Mouse (Mus musculus): ENCODE data around the gene Spaca4.
A peak's percentile ranks its signal among the peaks of the same experiment; 100 is the strongest.

Spaca4 gene

GRCm38 (mm10) chr7:45725713-45726112 lies at the start of gene Spaca4:
TSS of gene Spaca4 (minus strand) at chr7:45725813.
- no peak for DNase-seq (ENCODE audit: low spot score)

GRCm38 (mm10) chr7:45775237-45775636 lies 49.6 kb upstream of the Spaca4 start:
- DNase-seq (ENCODE audit: low spot score): no peak

DNA sequence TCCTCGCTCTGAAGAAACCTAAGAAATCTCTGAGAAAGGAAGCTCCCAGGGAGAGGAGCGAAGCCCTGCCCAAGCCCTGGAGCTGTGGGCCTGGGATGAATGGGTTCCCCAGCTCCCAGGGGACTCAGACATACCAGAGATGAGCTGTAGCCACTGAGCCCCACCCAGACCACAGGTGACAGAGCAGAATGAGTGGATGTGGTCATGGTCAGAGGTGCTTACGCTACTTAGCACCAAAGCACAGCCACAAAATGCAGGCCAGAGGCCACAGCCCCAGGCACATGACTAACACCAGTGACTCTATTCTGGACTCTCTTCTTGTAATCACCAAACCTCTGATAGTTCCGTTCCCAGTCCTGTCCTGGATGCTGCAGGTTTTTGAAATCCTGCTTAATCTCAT lies 45.5 kb upstream of the Spaca4 start:
- DNase-seq (ENCODE audit: low spot score): no peak

- no peak for DNase-seq (ENCODE audit: low spot score)
Observed at GRCm38 (mm10) chr7:45770427-45771082, 44.9 kb upstream of the Spaca4 start.

- no peak for DNase-seq (ENCODE audit: low spot score)
Observed at GRCm38 (mm10) chr7:45767500-45767899, 41.9 kb upstream of the Spaca4 start.

- DNase-seq (ENCODE audit: low spot score): no peak
Observed at GRCm38 (mm10) chr7:45766764-45767163, 41.2 kb upstream of the Spaca4 start.

- no peak for DNase-seq (ENCODE audit: low spot score)
Observed at GRCm38 (mm10) chr7:45765995-45766394, 40.4 kb upstream of the Spaca4 start.

DNA sequence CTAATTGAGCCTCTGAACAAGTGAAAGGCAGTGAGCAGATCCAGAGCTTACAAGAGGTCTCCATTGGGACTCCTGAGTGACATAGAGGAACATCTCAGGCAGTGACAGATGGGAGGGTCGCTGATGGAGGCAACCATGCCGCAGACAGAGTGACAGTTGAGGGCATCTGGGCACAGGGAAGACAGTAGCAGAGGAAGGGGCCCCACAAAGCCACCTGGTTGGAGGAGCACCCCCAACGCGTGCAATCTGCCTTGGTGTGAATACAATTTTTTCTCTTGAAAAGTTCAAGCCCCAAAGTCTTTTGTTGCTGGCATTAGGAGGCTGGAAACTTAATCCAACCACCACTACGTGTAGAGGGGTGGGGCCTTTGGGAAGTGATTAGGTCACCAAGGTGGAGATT lies 34.5 kb upstream of the Spaca4 start:
- no peak for DNase-seq (ENCODE audit: low spot score)

DNA sequence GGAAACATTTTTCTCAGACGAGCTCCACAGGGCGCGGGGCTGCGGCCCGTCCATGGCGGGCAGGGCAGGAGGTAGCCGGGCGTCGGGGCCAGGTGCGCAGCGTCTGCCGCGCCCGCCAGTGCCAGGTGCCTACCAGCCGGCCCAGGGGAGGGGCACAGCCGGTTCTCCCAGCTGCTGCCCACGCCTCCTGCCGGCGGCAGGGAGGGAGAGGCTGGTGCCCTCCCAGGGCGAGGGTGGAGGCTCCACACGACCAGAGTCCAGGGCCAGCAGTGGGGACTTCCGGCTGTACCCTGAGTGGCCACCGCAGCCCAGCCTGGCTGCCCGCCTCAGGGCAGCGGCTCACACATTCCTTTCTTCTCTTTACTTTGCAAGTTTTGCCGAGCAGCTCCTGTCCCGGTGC lies 33.8 kb upstream of the Spaca4 start:
- peak; percentile 36 for DNase-seq (ENCODE audit: low spot score)

DNA sequence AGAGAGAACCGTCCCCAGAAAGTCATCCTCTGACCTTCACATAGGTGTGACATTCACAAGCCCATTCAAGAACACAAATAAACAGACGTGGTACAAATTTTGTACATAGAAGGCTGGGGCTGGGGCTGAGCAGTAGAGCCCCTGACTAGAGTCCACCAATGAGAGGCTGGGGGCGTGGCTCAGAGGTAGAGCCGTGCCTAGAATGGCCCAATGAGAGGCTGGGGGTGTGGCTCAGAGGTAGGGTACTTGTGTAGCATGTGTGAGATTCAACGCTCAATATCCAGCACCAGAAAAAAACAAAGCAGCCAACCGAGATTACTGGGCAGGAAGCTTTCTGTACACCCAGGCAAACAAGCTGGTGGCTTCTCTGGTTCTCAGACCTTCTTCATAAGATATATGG lies 30.1 kb upstream of the Spaca4 start:
- no peak for DNase-seq (ENCODE audit: low spot score)

GRCm38 (mm10) chr7:45750162-45750561 lies 24.5 kb upstream of the Spaca4 start:
- DNase-seq (ENCODE audit: low spot score): no peak

DNA sequence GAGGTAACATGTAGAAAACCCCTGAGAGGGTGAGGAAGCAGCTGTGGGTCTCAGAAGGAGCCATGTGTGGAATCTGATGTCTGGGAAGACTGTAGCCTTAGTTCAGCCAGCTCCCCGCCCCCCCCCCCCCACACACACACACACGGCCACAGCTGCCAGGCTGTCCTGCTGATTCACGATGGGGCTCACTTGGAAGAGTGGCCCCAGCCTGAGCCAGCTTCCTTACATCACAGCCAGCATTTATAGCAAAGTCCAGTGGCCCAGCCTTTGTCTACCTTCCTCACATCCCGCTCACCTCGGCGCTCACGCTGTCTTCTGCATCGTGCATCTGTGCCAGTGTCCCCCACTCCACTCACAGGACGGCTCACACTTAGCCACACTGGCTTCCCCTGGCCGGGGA lies 23.8 kb upstream of the Spaca4 start:
- no peak for DNase-seq (ENCODE audit: low spot score)

DNA sequence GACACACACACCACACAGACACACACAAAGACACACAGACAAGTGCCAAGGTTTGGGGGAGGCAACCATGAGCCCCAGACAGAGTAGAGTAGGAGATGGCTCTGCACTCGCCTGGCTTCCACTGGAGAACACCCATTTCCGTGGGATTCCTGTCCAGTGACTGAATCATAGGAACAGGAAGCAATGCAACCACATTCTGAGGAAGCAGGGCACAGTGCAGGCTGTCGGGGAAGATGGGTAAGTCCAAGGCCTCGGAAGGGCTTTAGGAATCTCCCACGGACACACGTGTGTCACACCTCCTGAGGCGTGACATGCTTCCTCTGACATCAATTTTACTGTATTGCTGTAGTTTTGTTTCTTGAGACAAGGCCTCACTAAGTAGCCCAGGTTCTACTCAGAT lies 22.5 kb upstream of the Spaca4 start:
- no peak for DNase-seq (ENCODE audit: low spot score)

DNA sequence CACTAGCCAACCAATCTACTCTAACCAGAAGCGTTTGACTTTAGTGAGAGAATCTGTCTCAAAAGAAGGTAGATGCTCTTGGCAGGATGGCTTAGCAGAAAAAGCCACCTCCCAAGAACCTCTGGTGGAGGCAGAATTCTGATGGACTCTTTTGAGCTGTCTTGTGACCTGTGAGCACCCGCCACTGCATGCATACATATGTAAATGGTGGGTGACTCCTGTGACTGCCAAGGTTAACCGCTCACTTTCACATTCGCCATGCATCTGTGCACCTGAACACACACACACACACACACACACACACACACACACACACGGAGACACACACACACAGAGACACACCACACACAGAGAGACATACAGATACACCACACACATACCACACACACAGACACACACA lies 21.8 kb upstream of the Spaca4 start:
- DNase-seq (ENCODE audit: low spot score): no peak

DNA sequence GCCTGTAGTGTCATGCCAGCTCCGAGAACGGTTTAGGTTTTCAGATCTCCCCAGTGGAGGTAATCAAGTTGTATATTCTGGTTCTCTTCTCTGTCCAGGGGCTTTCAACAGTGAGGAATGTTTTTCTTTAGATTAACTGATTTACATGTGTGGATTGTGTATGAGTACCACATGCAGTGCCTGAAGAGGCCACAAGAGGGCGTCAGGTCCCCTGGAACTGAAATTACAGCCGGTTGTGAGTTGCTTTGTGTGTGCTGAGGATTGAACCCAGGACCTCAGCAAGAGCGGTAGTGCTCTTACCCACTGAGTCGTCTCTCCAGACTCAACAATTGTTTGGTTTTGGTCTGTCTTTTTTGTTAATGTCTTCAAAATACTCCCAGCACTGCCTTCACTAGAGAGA lies 20.9 kb upstream of the Spaca4 start:
- DNase-seq (ENCODE audit: low spot score): no peak

DNA sequence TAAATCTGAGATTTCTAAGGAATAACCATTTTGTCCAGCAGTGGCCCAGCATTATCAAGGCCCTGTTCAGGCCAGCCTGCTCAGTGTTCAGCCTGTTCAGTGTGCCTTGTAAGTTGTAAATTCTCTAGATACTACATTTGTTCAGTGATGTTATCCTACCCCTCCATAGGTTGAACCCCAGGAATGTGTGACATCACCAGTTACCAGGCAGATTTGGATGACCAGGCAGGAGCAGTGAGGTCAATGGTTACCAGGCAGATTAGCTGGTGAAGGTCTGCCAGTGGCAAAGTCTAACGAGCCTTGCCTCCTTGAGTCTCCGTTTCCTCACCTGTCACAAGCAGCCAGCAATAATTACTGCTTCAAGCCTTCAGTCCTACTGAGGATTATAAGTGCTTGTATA lies 18.8 kb upstream of the Spaca4 start:
- DNase-seq (ENCODE audit: low spot score): no peak

DNA sequence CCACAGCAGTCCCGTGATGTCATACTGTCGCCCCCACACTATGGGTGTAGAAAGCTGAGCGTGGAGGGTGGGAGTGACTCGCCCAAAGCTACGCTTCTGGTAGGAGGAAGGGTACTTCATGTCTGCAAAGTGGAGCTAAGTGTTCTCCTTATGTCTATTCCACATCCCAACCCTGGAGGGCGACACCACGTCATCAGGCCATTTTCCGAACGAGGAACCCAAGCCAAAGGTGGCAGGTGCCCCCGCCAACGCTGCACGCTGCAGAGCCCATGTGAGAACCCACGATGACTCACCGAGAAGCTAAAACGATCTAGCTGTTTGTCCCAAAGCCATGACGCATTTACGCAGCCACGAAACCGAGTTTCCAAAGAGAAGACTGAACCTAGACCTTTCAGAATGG lies 16.7 kb upstream of the Spaca4 start:
- DNase-seq (ENCODE audit: low spot score): no peak

GRCm38 (mm10) chr7:45741777-45742176 lies 16.2 kb upstream of the Spaca4 start:
- DNase-seq (ENCODE audit: low spot score): no peak

- DNase-seq (ENCODE audit: low spot score): no peak
Observed at GRCm38 (mm10) chr7:45741308-45741707, 15.7 kb upstream of the Spaca4 start.

DNA sequence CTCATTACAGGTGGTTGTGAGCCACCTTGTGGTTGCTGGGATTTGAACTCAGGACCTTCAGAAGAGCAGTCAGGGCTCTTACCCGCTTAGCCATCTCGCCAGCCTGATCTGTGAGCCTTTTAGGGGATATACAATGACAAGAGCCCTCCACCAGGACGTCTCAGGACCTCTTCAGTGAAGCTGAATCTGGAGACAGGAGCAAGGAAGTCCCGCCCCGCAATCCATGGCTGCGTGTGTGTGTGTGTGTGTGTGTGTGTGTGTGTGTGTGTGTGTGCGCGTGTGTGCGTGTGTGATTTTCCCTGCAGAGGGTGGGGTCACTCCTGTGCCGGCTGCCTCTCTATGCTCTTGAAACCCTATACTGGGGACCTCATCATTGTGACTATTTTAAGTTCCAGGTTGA lies 14.2 kb upstream of the Spaca4 start:
- no peak for DNase-seq (ENCODE audit: low spot score)

DNA sequence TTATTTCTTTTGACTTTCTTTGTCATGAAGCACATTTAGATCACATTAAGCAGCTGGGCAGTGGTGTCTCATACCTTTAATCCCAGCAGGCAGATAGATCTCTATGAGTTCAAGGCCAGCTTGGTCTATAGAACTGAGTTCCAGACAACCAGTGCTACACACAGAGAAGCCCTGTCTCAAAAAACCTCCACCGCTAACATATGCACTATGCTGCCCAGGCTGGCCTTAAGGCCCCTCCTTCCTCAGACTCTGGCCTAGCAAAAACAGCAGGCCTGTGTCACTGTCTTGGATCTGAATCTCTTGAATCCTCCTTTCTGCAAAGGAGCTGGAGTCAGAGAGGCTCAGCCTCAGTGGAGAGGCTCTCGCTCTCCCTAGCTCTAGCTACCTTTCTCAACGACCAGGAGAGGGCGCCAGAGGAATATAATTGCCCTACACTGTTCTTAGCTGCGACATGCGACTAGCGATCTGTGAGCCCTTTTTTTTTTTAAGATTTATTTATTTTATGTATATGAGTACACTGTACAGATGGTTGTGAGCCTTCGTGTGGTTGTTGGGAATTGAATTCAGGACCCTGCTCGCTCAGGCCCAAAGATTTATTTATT lies 13.7 kb upstream of the Spaca4 start:
- DNase-seq (ENCODE audit: low spot score): peak; percentile 65

DNA sequence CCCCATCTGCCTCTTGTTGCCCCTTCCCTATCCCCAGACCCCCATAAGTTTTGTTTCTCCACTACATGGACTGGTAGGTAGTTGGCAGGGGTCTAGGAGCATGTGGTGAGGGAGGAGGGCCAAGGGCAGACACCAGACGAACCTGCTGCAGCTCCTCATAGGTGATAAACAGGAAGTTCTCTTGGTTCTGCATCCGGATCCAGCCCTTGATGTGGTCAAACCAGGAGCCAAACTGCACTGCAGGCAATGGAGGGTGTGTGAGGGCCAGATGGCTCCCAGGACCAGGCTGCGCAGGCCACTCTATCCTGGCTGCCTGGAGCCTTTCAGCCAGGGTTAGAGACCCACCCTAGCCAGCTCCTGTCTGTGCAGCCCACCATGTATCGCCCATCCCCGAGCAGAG lies 7.9 kb upstream of the Spaca4 start:
- no peak for DNase-seq (ENCODE audit: low spot score)

- peak; percentile 60 for DNase-seq (ENCODE audit: low spot score)
Observed at GRCm38 (mm10) chr7:45730727-45731431, 5.3 kb upstream of the Spaca4 start.

DNA sequence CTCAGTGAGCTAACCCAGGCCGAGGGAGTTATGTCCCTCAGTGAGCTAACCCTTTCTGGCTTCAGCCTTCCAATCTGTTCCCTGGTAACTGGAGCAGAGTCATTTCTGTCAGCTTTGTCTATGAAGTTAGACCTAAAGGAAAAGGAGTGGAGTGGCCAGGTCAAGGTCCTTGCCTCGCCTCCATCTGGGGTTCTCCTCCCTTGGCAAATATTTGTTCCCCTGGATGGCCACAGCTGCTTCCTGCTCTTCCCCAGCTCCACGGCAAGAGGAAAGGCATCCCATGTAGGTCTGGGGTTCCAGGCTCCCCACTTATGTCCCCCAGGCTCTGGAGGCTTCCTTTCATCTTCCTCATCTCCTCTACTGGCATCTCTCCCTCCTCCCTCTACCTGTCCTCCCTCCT lies 2.0 kb upstream of the Spaca4 start:
- no peak for DNase-seq (ENCODE audit: low spot score)
